ENCODE assay signal across 17 mouse cellular contexts in genomic region chr3:139108176-139108575, GRCm38 (mm10). TPM values are rescaled to one million over a fixed set of nuclear protein-coding genes. Genes with fewer than 3 reads are reported as not detected.
DNase-seq lines count a peak whose midpoint lies in the region; ATAC-seq and TF ChIP-seq lines count a peak whose summit lies in the region.
"Had no signal": no experiment of that assay in that cellular context is flagged by ENCODE, and none has a peak within 500 bp of the region (broad histone marks: within the 10 kb centered on the region; RNA-seq: fewer than 3 reads in every experiment).

No protein-coding gene starts in this region.

- H3K4me1 ChIP-seq in lung, embryonic 14.5 days (ENCODE audit: insufficient read depth), result no peaks in the 10 kb centered on the region
- H3K4me1 ChIP-seq in lung, adult 2 months (ENCODE audit: control insufficient read depth, insufficient read depth, low read length), result no peaks in the 10 kb centered on the region
- H3K4me1 ChIP-seq: hindbrain, embryonic 15.5 days; limb, embryonic 15.5 days had no signal

- H3K4me2 ChIP-seq in lung, embryonic 14.5 days, result no peak overlapping the region
- H3K4me2 ChIP-seq: hindbrain, embryonic 15.5 days; limb, embryonic 15.5 days had no signal

- DNase-seq in frontal cortex, adult 2 months (ENCODE audit: extremely low spot score in 1 of 2, low spot score in 1 of 2), result peak; percentile 28 to 64
- DNase-seq in frontal cortex, postnatal 25 days (ENCODE audit: low spot score in 2 of 2), result no peak
- peak; percentile 26 for DNase-seq in lung, embryonic 14.5 days
- DNase-seq in lung, adult 2 months, result no peak
- DNase-seq in adipocyte (ENCODE audit: low spot score), result peak; percentile 31
- peak; percentile 14 to 66 for DNase-seq in right cerebral cortex, postnatal 36 days (ENCODE audit: low spot score in 2 of 2)
- no peak for DNase-seq in layer of hippocampus, adult 2 months (ENCODE audit: low spot score in 2 of 2)
- no peak for DNase-seq in retina, embryonic 14.5 days (ENCODE audit: low spot score)
- DNase-seq: adrenal gland, adult 8-10 months; B cell, adult 2 months; cerebellum, adult 8-10 months; kidney, adult 11 months; kidney, postnatal 25 days; liver, postnatal 0 days; thymus, postnatal 4 days had no signal

- no peak for TF ChIP-seq POLR2A in lung, adult 2 months (IDR thresholded peaks at IDR 0.05; ENCODE audit: borderline replicate concordance, extremely low read depth, low read depth, low read length)

- no peak overlapping the region for H3K4me3 ChIP-seq in lung, embryonic 14.5 days (ENCODE audit: low read depth, low read length)
- no peak overlapping the region for H3K4me3 ChIP-seq in lung, adult 2 months (replicated peaks; ENCODE audit: extremely low read depth, low read depth, low read length)
- H3K4me3 ChIP-seq in layer of hippocampus, adult 2 months, result no peak overlapping the region
- H3K4me3 ChIP-seq: hindbrain, embryonic 15.5 days; limb, embryonic 15.5 days had no signal

- no peaks in the 10 kb centered on the region for H3K27me3 ChIP-seq in lung, embryonic 14.5 days (ENCODE audit: insufficient read depth, low read length)
- H3K27me3 ChIP-seq: hindbrain, embryonic 15.5 days; limb, embryonic 15.5 days had no signal

- H3K36me3 ChIP-seq in lung, embryonic 14.5 days (ENCODE audit: insufficient read depth), result no peaks in the 10 kb centered on the region
- H3K36me3 ChIP-seq: hindbrain, embryonic 15.5 days; limb, embryonic 15.5 days had no signal

- TF ChIP-seq CTCF in lung, embryonic 14.5 days (IDR thresholded peaks at IDR 0.05; ENCODE audit: low read depth), result no peak
- TF ChIP-seq CTCF in lung, adult 2 months (IDR thresholded peaks at IDR 0.05; ENCODE audit: insufficient read depth, low read length), result no peak
- no peak for TF ChIP-seq CTCF in layer of hippocampus, adult 2 months (conservative IDR thresholded peaks at IDR 0.05)

- H3K27ac ChIP-seq in lung, embryonic 14.5 days (ENCODE audit: low read depth), result no peak overlapping the region
- H3K27ac ChIP-seq in layer of hippocampus, adult 2 months, result no peak overlapping the region
- H3K27ac ChIP-seq: hindbrain, embryonic 15.5 days; limb, embryonic 15.5 days had no signal

- no peaks in the 10 kb centered on the region for H3K9me3 ChIP-seq in lung, embryonic 14.5 days (ENCODE audit: low read depth, low read length)
- H3K9me3 ChIP-seq: hindbrain, embryonic 15.5 days; limb, embryonic 15.5 days had no signal

- no peak overlapping the region for H3K9ac ChIP-seq in lung, embryonic 14.5 days
- H3K9ac ChIP-seq: hindbrain, embryonic 15.5 days; limb, embryonic 15.5 days; liver, postnatal 0 days had no signal

- no peak for ATAC-seq in lung, embryonic 14.5 days (ENCODE audit: insufficient read depth)
- ATAC-seq: liver, postnatal 0 days had no signal

- WGBS in lung, embryonic 14.5 days, result 69% methylated on average over 5 of the region's 5 CpGs
- WGBS in lung, adult 2 months, result 74% methylated on average over 5 of the region's 5 CpGs

RNA-seq across cellular contexts. Expression of gene Rap1gds1, which starts 33.2 kb away (rescaled TPM):
- polyA plus RNA-seq in frontal cortex, adult 2 months (2012; rRNA removed), result 205 and 223 TPM in 2 replicates
- polyA plus RNA-seq in lung, embryonic 14.5 days (2014; fragmentation: Nextera tagmentation; extraction: Ambion mirVana), result 67.9 and 75.0 TPM in 2 replicates
- 11.5 and 19.6 TPM in 2 replicates for polyA plus RNA-seq in lung, adult 2 months (2012; rRNA removed)
- 100 to 1,000 TPM; 210 to 216 TPM for total RNA-seq in layer of hippocampus, adult 2 months (2021)

Comparison
In these comparisons a context has a peak if more than half of its experiments do, and no peak if none do; other contexts are left out.
1. DNase-seq: peak in frontal cortex, adult 2 months (2 of 2), lung, embryonic 14.5 days (single experiment), adipocyte (single experiment) and right cerebral cortex, postnatal 36 days (2 of 2); none in frontal cortex, postnatal 25 days (0 of 2), lung, adult 2 months (single experiment), layer of hippocampus, adult 2 months (0 of 2) and retina, embryonic 14.5 days (single experiment).